Mouse (Mus musculus): Measurements from ENCODE around the gene Gm10961.

Gene Gm10961

DNA sequence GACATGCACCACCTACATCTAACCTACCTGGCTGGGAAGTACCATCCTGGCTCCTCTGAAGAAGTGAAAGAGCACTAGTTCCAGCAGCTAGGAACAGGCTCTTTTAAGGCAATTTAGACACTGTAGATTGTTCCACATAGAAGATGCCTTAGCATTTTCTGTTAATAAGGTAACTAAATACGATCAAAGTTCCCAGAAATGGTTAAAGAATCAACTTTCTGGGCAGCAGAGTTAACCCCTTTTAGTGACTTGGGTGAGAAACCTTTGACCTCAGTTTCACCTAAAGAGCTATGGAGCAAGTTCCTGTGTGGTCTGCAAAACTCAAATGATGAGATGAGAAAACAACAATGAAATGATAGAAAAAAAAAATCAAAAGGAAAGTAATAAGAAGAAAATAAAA is 33.5 kb downstream of the Gm10961 start:
- DNase-seq (ENCODE audit: low read depth) = no peak

DNA sequence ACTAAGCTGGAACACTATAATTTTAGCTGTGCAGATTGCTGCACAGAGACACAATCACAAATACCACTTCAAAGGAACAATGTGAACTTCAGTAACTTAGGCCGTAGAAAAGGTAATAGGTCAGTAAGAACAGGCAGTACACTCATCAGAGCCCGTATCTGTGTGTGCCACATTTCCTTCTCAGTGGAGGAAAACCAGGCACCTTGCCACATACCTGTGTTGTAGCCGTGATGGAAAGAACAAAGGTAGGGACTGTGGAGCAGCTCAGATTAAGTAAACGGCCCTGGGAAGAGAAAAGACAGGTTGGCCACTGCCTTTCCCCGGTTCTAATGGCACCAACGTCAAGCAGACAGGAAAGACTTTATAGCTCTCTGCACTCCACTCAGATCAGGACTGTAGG is 36.3 kb downstream of the Gm10961 start:
- no peak for DNase-seq (ENCODE audit: low read depth)

DNA sequence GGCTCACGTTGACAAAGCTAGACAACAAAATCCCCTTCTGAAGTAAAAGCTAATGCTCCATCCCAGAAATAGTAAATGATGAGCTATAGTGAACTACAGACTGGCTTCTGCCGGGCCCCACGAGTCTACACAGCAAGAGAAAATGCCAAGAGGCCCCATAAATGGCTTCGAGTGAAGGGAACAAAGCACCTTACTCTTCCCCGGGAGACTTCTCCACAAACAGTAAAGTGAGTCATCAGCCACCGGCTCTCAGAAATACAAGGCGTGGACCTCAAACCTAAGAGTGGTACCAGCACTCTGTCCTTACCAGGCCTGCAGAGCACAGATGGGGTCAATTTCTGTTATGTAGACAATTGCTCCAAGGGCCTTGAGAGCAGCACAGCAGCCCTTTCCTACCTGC is 37.7 kb downstream of the Gm10961 start:
- DNase-seq (ENCODE audit: low read depth) = no peak

DNA sequence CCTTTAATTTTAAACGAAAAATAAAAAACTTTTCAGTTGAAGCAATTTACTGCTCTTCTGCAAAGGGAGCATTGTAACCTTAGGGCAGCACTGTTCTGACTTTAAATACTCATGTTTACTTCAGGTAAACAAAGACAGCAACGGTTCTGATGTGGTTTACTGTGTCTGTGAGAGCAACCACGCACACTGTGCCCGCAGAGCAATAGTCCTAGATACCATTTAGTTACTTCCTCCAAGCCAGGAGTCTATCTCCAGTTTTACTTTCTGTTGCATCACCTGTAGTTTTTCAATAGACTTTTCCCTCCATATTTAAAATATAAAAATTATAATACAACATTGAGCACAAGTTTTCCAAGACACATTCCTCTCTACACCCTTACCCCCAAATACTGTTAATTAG is 39.4 kb downstream of the Gm10961 start:
- DNase-seq (ENCODE audit: low read depth) = no peak

DNA sequence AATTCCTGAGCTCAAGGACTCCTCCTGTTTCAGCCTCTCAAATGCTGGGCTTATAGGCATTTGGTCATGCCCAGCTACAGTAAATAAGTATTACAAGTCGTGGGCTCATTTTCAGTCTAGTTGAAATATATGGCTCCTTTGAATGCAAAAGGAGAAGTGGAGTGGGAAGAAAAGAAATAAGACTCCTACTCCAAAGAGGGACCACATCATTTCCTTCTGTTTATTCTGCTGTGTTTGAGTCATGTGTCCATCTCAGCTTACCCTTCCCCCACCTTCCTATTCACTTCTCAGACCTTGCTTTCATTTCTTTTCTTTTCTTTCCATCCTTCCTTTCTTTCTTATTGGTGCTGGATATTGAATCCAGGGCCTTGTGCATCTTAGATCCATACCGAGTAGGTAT is 40.4 kb downstream of the Gm10961 start:
- DNase-seq (ENCODE audit: low read depth) = no peak

DNA sequence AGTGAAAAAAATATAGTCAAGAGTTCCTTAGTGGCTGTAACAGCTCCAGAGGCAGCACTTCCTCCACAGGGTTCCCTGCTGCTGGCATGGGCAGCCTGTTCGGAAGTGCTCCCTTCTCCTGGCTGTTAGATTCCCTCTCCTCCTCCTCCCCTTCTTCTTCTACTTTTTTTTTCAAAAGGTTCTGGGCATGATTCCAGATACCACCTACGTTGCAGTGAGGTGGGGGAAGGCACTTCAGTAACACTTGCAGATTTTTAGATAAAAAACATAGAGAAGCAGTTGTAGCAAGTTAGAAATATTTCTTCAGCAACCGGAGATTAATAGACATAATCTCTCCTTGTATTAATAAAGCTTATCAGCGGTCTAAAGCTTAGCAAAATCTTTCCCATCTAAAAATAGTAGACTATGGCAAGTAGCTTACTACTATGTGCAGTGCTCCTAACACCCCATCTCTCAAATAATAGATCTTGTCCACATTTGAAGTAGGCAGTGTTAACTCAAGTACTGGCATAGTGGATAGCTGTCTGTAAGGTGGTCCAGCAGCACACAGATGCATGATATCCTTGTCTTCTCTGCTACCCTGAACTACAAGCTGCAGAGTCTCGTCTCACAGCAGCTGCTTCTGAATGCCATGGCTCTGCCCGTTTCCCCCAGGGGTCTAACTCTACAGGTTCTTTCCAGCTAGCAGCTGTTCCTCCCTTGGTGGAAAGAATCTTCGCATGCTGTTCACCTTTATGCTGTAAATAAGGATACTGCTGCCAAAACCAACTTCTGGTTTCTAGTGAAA is 49.9 kb downstream of the Gm10961 start:
- DNase-seq (ENCODE audit: low read depth) = no peak
